Mouse (Mus musculus): Measurements from ENCODE around the gene Ccdc47.

Gene Ccdc47

DNA sequence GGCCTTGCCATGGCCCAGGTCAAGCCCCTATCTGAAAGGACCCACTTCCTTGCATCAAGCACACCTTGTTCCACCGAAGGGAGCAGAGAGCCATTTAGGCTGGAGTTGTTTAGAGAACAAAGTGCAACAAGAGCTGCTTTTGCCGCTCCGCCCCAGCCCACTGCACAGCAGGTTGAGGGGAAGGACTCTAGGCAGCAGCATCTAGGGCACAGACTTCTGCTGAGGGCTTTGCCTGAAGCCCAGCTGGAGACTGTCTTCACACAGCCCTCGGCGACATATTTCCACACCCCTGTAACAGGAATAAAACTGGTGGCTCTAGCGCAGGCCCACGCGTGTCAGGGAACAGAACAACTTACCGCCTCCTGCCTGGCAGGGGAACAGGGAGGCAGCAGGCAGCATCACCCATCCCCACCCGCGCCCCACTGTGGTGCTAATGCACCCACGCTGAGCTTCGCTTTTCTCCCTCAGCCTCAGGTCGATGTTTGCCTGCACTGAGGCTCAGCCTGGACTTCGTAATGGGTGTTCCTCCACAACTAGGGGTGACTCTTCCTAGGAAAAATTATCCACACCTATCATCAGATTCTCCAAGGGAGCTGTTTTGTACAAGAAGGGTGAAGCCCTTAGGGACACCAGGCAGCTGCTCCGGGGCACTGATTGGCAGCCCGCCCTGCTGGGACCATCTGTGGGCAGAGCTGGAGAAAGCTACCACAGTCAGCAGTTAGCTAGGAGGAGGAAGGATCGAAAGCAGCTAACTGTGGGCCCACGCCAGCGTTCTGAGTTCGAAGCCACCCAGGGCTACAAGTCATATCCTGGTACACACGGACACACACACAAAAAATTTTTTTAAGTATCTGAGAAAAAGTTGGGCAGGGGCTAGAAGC is 55.1 kb downstream of the Ccdc47 start, which contains the start of the genes Gm10840 and Limd2:
Gene Gm10840, plus strand, starts transcription at position 10 of the 881 bp plus-strand sequence.
Gene Limd2, minus strand, starts transcription at position 20 of the 881 bp plus-strand sequence.
- peak; percentile 87 for DNase-seq (ENCODE audit: low spot score)

- DNase-seq (ENCODE audit: low spot score): no peak
These were observed 56.0 kb downstream of the Ccdc47 start for GRCm38 (mm10) chr11:106159921-106160840.

GRCm38 (mm10) chr11:106159216-106159920 is 56.8 kb downstream of the Ccdc47 start:
- DNase-seq (ENCODE audit: low spot score): no peak

GRCm38 (mm10) chr11:106158930-106159215 is 57.3 kb downstream of the Ccdc47 start:
- no peak for DNase-seq (ENCODE audit: low spot score)

- no peak for DNase-seq (ENCODE audit: low spot score)
These were observed 57.8 kb downstream of the Ccdc47 start for GRCm38 (mm10) chr11:106158081-106158929.

DNA sequence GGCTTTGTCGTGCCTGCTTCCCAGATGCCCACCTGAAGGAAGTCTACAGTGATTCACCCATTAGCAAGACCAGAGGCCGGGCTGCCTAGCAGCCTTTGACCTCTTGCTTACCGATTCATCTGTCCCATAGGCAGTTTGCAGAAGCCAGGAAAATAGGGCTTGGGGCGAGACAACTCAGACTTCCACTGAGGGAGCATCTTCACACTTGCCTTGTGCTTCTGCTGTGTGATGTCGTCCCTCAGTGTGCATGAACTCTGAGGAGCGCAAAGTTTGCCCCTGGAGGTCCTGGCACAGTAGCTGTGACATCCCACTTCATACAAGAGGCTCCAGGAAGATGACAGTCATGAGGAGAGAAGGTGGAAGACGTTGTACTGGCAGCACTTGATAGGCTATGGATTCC is 59.0 kb downstream of the Ccdc47 start:
- DNase-seq (ENCODE audit: low spot score): no peak

DNA sequence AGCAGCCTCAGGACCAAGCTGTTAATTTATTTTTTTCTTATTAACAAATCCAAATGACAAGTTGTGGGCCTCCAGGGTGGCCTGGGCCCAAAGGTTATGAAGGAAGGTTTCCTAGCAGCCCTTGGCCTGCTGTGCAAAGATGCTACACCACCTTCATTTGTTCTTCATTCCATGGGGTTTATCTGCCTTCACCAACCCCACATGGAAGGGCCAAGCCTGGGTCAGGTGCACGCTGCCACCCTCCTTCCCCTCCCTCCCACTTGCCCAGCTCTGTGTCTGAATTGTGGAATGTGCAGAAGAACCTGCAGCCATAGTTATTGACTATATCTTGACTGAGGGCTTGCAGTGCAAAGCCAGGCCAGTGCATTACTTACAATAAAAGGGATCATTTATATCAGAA is 59.9 kb downstream of the Ccdc47 start:
- no peak for DNase-seq (ENCODE audit: low spot score)

- no peak for DNase-seq (ENCODE audit: low spot score)
These were observed 60.4 kb downstream of the Ccdc47 start for GRCm38 (mm10) chr11:106155761-106156160.

- DNase-seq (ENCODE audit: low spot score): no peak
These were observed 61.4 kb downstream of the Ccdc47 start for GRCm38 (mm10) chr11:106154770-106155169.

DNA sequence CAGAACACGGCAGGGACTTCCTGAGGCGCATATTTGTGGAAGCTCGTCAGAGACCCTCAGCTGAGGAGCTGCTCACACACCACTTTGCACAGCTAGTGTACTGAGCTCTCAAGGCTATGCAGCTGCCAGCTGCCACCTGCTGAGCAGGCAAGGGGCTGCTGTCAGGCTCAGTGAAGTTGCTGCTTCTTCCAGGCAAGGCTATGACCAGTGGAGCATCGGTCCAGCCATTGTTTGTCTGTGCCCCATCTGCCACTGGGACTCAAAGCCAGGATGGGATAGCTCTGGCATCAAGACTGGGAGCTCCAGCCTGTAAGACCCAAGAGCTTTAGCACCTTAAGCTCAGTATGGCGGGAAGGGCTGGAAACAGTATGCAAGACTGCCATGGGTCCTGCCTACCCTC is 62.1 kb downstream of the Ccdc47 start:
- no peak for DNase-seq (ENCODE audit: low spot score)

GRCm38 (mm10) chr11:106152132-106152531 is 64.0 kb downstream of the Ccdc47 start:
- peak; percentile 55 for DNase-seq (ENCODE audit: low spot score)

DNA sequence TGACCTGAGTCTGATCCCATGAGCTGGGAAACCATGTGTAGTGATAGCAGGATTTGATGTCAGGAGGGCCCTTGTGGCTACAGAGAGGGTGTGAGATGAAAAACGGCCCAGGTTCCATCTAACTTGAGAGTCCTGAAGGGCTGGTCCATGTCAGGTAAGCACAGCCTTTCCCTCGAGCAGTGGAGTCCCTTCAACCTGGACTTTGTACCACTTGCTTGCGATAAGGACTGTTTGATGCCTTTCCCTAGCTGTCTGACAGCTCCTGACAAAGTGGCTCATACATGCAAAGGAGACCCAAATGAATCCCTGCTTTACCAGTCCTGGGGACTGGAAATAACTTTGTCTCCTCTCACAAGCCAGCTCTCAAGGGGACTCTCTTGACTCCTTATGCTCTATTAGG is 64.9 kb downstream of the Ccdc47 start:
- DNase-seq (ENCODE audit: low spot score): no peak
